Comparison of ENCODE assay signal across 21 mouse cellular contexts in the genomic region with DNA sequence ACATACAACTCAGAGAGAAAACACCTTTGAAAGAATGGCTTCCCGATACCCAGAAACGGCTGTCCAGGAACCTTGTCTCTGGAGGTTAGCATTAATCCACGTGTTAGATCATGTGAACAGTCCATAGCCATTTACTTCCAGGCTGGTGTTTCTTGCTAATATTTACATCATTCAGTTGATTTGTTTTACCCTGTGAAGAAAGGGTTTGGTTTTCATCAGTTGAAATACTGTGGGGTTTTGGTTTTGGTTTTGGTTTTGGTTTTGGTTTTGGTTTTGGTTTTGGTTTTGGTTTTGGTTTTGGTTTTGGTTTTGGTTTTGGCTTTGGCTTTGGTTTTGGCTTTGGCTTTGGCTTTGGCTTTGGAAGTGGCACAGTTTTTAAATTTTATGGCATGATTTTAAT. TPM values are rescaled to one million over a fixed set of nuclear protein-coding genes. Genes with fewer than 3 reads are reported as not detected.
DNase-seq lines count a peak whose midpoint lies in the region; ATAC-seq and TF ChIP-seq lines count a peak whose summit lies in the region.
"Had no signal": no experiment of that assay in that cellular context is flagged by ENCODE, and none has a peak within 500 bp of the region (broad histone marks: within the 10 kb centered on the region; RNA-seq: fewer than 3 reads in every experiment).

No protein-coding gene starts in this region.

- TF ChIP-seq CTCF in MEL (IDR thresholded peaks at IDR 0.05 in 2 of 3, conservative IDR thresholded peaks at IDR 0.05 in 1 of 3; ENCODE audit: control insufficient read depth in 1 of 3, insufficient read depth in 1 of 3, low read depth in 2 of 3, low read length in 3 of 3, poor library complexity in 1 of 3, severe bottlenecking in 1 of 3): no peak

- TF ChIP-seq RAD21 in MEL (IDR thresholded peaks at IDR 0.05; ENCODE audit: low read depth, low read length): no peak

- no peaks in the 10 kb centered on the region; a peak in 2 of 4 replicates for H3K36me3 ChIP-seq in MEL (ENCODE audit: control insufficient read depth in 1 of 2, insufficient read depth in 2 of 2, low read length in 2 of 2)
- H3K36me3 ChIP-seq in splenic B cell, adult 2 months (ENCODE audit: control insufficient read depth, insufficient read depth, low read length, poor library complexity, severe bottlenecking): no peaks in the 10 kb centered on the region
- no peaks in the 10 kb centered on the region for H3K36me3 ChIP-seq in hindbrain, embryonic 11.5 days (ENCODE audit: control insufficient read depth, insufficient read depth, low read length)
- H3K36me3 ChIP-seq: embryonic facial prominence, embryonic 12.5 days; embryonic facial prominence, embryonic 15.5 days; G1E; heart, embryonic 12.5 days; heart, embryonic 15.5 days; hindbrain, embryonic 10.5 days; intestine, embryonic 15.5 days had no signal

- H3K9ac ChIP-seq in MEL (ENCODE audit: control insufficient read depth, low read depth, low read length, poor library complexity, severe bottlenecking): no peak overlapping the region
- no peak overlapping the region for H3K9ac ChIP-seq in hindbrain, embryonic 11.5 days (ENCODE audit: low read depth, low read length)
- H3K9ac ChIP-seq: embryonic facial prominence, embryonic 12.5 days; embryonic facial prominence, embryonic 15.5 days; forebrain, postnatal 0 days; heart, embryonic 12.5 days; heart, embryonic 15.5 days; hindbrain, embryonic 14.5 days; intestine, embryonic 15.5 days had no signal

- no peak overlapping the region for H3K27ac ChIP-seq in MEL (ENCODE audit: control insufficient read depth, low read depth, low read length)
- no peak overlapping the region for H3K27ac ChIP-seq in hindbrain, embryonic 11.5 days (ENCODE audit: low read depth, low read length)
- H3K27ac ChIP-seq: embryonic facial prominence, embryonic 12.5 days; embryonic facial prominence, embryonic 15.5 days; heart, embryonic 15.5 days; hindbrain, embryonic 10.5 days; hindbrain, embryonic 14.5 days; hindbrain, postnatal 0 days; intestine, embryonic 15.5 days had no signal

- no peak overlapping the region for H3K4me3 ChIP-seq in MEL (ENCODE audit: control insufficient read depth in 1 of 2, insufficient read depth in 1 of 2, low read depth in 2 of 2, low read length in 2 of 2)
- H3K4me3 ChIP-seq in hindbrain, embryonic 11.5 days (ENCODE audit: low read depth, low read length): no peak overlapping the region
- H3K4me3 ChIP-seq: embryonic facial prominence, embryonic 12.5 days; embryonic facial prominence, embryonic 15.5 days; heart, embryonic 12.5 days; heart, embryonic 15.5 days; hindbrain, embryonic 10.5 days; intestine, embryonic 15.5 days had no signal

- no peaks in the 10 kb centered on the region for H3K27me3 ChIP-seq in MEL (ENCODE audit: control insufficient read depth in 1 of 2, insufficient read depth in 2 of 2, low read length in 2 of 2)
- H3K27me3 ChIP-seq in splenic B cell, adult 2 months (ENCODE audit: control insufficient read depth, insufficient read depth, low read length, poor library complexity, severe bottlenecking): no peaks in the 10 kb centered on the region
- H3K27me3 ChIP-seq in hindbrain, embryonic 11.5 days (ENCODE audit: control insufficient read depth, insufficient read depth, low read length): no peaks in the 10 kb centered on the region

- DNase-seq in CD4-positive, CD25-positive, alpha-beta regulatory T cell, adult 2 months (ENCODE audit: low read depth, low spot score): peak; percentile 23
- peak; percentile 23 for DNase-seq in MEL (ENCODE audit: low read depth, low spot score)
- peak; percentile 53 for DNase-seq in induced T-regulatory cell, adult 2 months (ENCODE audit: low read depth)
- peak; percentile 28 for DNase-seq in splenic B cell, adult 2 months (ENCODE audit: low read depth, low spot score)
- no peak for DNase-seq in cerebellum, adult 11-12 months
- no peak for DNase-seq in hindbrain, embryonic 11.5 days (ENCODE audit: low spot score)
- no peak for DNase-seq in thymus, adult 18-20 months
- DNase-seq: cerebellum, adult 9-11 months; gastrocnemius, postnatal 25 days had no signal

- TF ChIP-seq EP300 in MEL (IDR thresholded peaks at IDR 0.05; ENCODE audit: low read depth in 1 of 2, low read length in 2 of 2): no peak

- no peak for TF ChIP-seq POLR2A in MEL (IDR thresholded peaks at IDR 0.05; ENCODE audit: control insufficient read depth in 1 of 2, insufficient read depth in 1 of 2, low read depth in 1 of 2, low read length in 2 of 2, poor library complexity in 1 of 2)

- H3K4me2 ChIP-seq in hindbrain, embryonic 11.5 days (replicated peaks; ENCODE audit: low read depth, low read length): no peak overlapping the region
- H3K4me2 ChIP-seq: embryonic facial prominence, embryonic 12.5 days; embryonic facial prominence, embryonic 15.5 days; heart, embryonic 12.5 days; heart, embryonic 15.5 days; hindbrain, embryonic 14.5 days; intestine, embryonic 15.5 days had no signal

- H3K4me1 ChIP-seq in MEL (ENCODE audit: control insufficient read depth in 1 of 2, insufficient read depth in 2 of 2, low read length in 2 of 2): peaks cover 0 to 9% of the 10 kb centered on the region in 2 experiments; a peak in 2 of 4 replicates
- H3K4me1 ChIP-seq in hindbrain, embryonic 11.5 days (replicated peaks; ENCODE audit: control insufficient read depth, insufficient read depth, low read length): peaks cover 1% of the 10 kb centered on the region; the same call in 1 of the 2 replicates

- no peaks in the 10 kb centered on the region for H3K9me3 ChIP-seq in MEL (replicated peaks; ENCODE audit: insufficient read depth, low read length)
- H3K9me3 ChIP-seq in hindbrain, embryonic 11.5 days (ENCODE audit: control insufficient read depth, low read length): no peaks in the 10 kb centered on the region
- H3K9me3 ChIP-seq: embryonic facial prominence, embryonic 15.5 days; heart, embryonic 15.5 days; intestine, embryonic 15.5 days had no signal

- no peaks in the 10 kb centered on the region for H3K79me2 ChIP-seq in MEL (ENCODE audit: control insufficient read depth, insufficient read depth, low read length, poor library complexity)

- ATAC-seq in hindbrain, embryonic 11.5 days (ENCODE audit: low FRiP score): no peak
- ATAC-seq in frontal cortex, adult (ENCODE audit: low TSS enrichment): no peak
- ATAC-seq: forebrain, embryonic 14.5 days; forebrain, postnatal 0 days; hindbrain, postnatal 0 days; intestine, embryonic 15.5 days had no signal

- WGBS in hindbrain, embryonic 11.5 days: 90% methylated on average over 3 of the region's 3 CpGs

TF ChIP-seq in MEL, 35 proteins besides CTCF, POLR2A, EP300 and RAD21:
- TF ChIP-seq ELF1 (IDR thresholded peaks at IDR 0.05; ENCODE audit: low read depth, low read length) (no peak), NRF1 (IDR thresholded peaks at IDR 0.05; ENCODE audit: insufficient read depth, low read depth, low read length, poor library complexity, severe bottlenecking) (no peak), SIN3A (IDR thresholded peaks at IDR 0.05; ENCODE audit: low read length) (0 out of 2 replicates have a peak, but pooled peaks have one; percentile 36), JUND (IDR thresholded peaks at IDR 0.05; ENCODE audit: low read depth, low read length) (no peak), MEF2A (IDR thresholded peaks at IDR 0.05; ENCODE audit: extremely low read depth, insufficient replicate concordance, low read depth, low read length, poor library complexity, severe bottlenecking) (no peak), MAZ (IDR thresholded peaks at IDR 0.05; ENCODE audit: low read depth, low read length) (no peak), MAX (IDR thresholded peaks at IDR 0.05; ENCODE audit: low read length) (no peak), MAFK (IDR thresholded peaks at IDR 0.05; ENCODE audit: borderline replicate concordance, low read depth, low read length) (no peak), ETS1 (IDR thresholded peaks at IDR 0.05; ENCODE audit: low read depth, low read length) (peak; percentile 88), MXI1 (IDR thresholded peaks at IDR 0.05; ENCODE audit: low read depth, low read length) (peak; percentile 38; the same call in 1 of the 2 replicates), HCFC1 (IDR thresholded peaks at IDR 0.05; ENCODE audit: low read depth, low read length) (no peak)

RNA-seq across cellular contexts. Expression of a gene that starts 5.0 kb away (rescaled TPM):
- 10.9 and 12.3 TPM in 2 replicates for total RNA-seq in MEL (2012; rRNA removed)
- 1 to 10 TPM in 1 of 2 experiments, not detected in 1; 9.7 TPM for polyA plus RNA-seq in MEL (2012; ENCODE audit: insufficient read depth in 1 of 2, insufficient read length in 2 of 2, low read depth in 1 of 2, low replicate concordance in 2 of 2, missing spikeins in 1 of 2)
- polyA plus RNA-seq in hindbrain, embryonic 11.5 days (2014; fragmentation: Nextera tagmentation; extraction: Ambion mirVana): 8.5 and 9.1 TPM in 2 replicates

Comparison
In these comparisons a context has a peak if more than half of its experiments do, and no peak if none do; other contexts are left out.
1. DNase-seq: peak in CD4-positive, CD25-positive, alpha-beta regulatory T cell, adult 2 months (single experiment), MEL (single experiment), induced T-regulatory cell, adult 2 months (single experiment) and splenic B cell, adult 2 months (single experiment); none in cerebellum, adult 11-12 months (single experiment), hindbrain, embryonic 11.5 days (single experiment) and thymus, adult 18-20 months (0 of 2).